Mouse (Mus musculus) embryonic facial prominence, embryonic 13.5 days (tissue): ENCODE results near the gene Ifna1. TPM values are rescaled to one million over a fixed set of nuclear protein-coding genes. Genes with fewer than 3 reads are reported as not detected.

Source experiments
- ATAC-seq: fragments of 200-750 bp; cut with Nextera tagmentation; 2 replicates; pipeline ENCODE4 v1.8.0; 2017; ENCODE audit warnings: low read depth; ENCODE audit not compliant: insufficient number of reproducible peaks, insufficient read depth, low FRiP score, low TSS enrichment
- H3K27ac ChIP-seq: fragments of 300-500 bp; sonication (generic); 2 replicates; pipeline ENCODE4 v1.5.1; 2015; ENCODE audit warnings: moderate library complexity, mild to moderate bottlenecking, inconsistent platforms
- H3K27me3 ChIP-seq: fragments of 300-500 bp; sonication (generic); 2 replicates; pipeline ENCODE4 v1.6.1; 2015; ENCODE audit warnings: mild to moderate bottlenecking, inconsistent platforms
- H3K36me3 ChIP-seq: fragments of 300-500 bp; sonication (generic); 2 replicates; pipeline ENCODE4 v1.6.1; 2015; ENCODE audit warnings: mild to moderate bottlenecking, inconsistent platforms
- H3K4me1 ChIP-seq: fragments of 300-500 bp; sonication (generic); 2 replicates; pipeline ENCODE4 v1.6.1; 2015; ENCODE audit warnings: inconsistent platforms
- H3K4me2 ChIP-seq: fragments of 300-500 bp; sonication (generic); 2 replicates; pipeline ENCODE4 v1.6.1; 2015; ENCODE audit warnings: moderate library complexity, mild to moderate bottlenecking, inconsistent platforms
- H3K4me3 ChIP-seq: fragments of 300-500 bp; sonication (generic); 2 replicates; pipeline ENCODE4 v1.5.1; 2015; ENCODE audit warnings: mild to moderate bottlenecking, inconsistent platforms
- H3K9ac ChIP-seq: fragments of 300-500 bp; sonication (generic); 2 replicates; pipeline ENCODE4 v1.6.1; 2015; ENCODE audit warnings: mild to moderate bottlenecking, inconsistent platforms
- H3K9me3 ChIP-seq: fragments of 300-500 bp; sonication (generic); 2 replicates; pipeline ENCODE4 v1.6.1; 2016; ENCODE audit warnings: inconsistent platforms
- WGBS: fragments of 180-500 bp; shearing (Covaris S2); methylation state at CpG from one replicate; pipeline ENCODE4 v1.1.7; 2015; ENCODE audit warnings: mixed read lengths; 5-methylcytosine and 5-hydroxymethylcytosine counted together
- polyA plus RNA-seq: library from polyadenylated mRNA; unstranded; fragments of >200 nt; fragmentation: Nextera tagmentation; extraction: Ambion mirVana; gene quantifications from 2 replicates; pipeline ENCODE4 v1.2.1, GENCODE M21; 2015

Gene Ifna1
- polyA plus RNA-seq, 1 experiment from 2014 or later, result not detected

GRCm38 (mm10) chr4:88841438-88841911 lies 8.4 kb upstream of the Ifna1 start, which contains the start of gene Ifna4:
TSS of gene Ifna4 (plus strand) at chr4:88841861.
- WGBS, result 34% methylated on average over 2 of the region's 2 CpGs
- Histone ChIP-seq H3K27me3 (no peaks in the 10 kb centered on the region), H3K27ac (no peak within 1 kb of the TSS), H3K9ac (no peak within 1 kb of the TSS), H3K36me3 (no peaks in the 10 kb centered on the region), H3K9me3 (no peaks in the 10 kb centered on the region), H3K4me3 (no peak within 1 kb of the TSS), H3K4me2 (no peak within 1 kb of the TSS), H3K4me1 (no peaks in the 10 kb centered on the region)
- no peak for ATAC-seq

- Histone ChIP-seq H3K9me3 (no peaks in the 10 kb centered on the region), H3K4me1 (no peaks in the 10 kb centered on the region), H3K9ac (no peak overlapping the region), H3K4me3 (no peak overlapping the region), H3K27ac (no peak overlapping the region), H3K36me3 (no peaks in the 10 kb centered on the region), H3K27me3 (no peaks in the 10 kb centered on the region), H3K4me2 (no peak overlapping the region)
- 30% methylated on average over 2 of the region's 2 CpGs for WGBS
- ATAC-seq, result no peak
These were observed 4.6 kb upstream of the Ifna1 start for GRCm38 (mm10) chr4:88845334-88845733.

GRCm38 (mm10) chr4:88851026-88851763 lies 1.3 kb downstream of the Ifna1 start:
- no peaks in the 10 kb centered on the region for H3K9me3 ChIP-seq
- no peaks in the 10 kb centered on the region for H3K36me3 ChIP-seq
- WGBS, result 68% methylated on average over 4 of the region's 4 CpGs
- H3K4me2 ChIP-seq, result no peak overlapping the region
- no peak for ATAC-seq
- no peaks in the 10 kb centered on the region for H3K4me1 ChIP-seq
- no peak overlapping the region for H3K4me3 ChIP-seq
- H3K27ac ChIP-seq, result no peak overlapping the region
- H3K27me3 ChIP-seq, result no peaks in the 10 kb centered on the region
- H3K9ac ChIP-seq, result no peak overlapping the region

- no peak overlapping the region for H3K4me3 ChIP-seq
- no peak overlapping the region for H3K27ac ChIP-seq
- no peak overlapping the region for H3K4me2 ChIP-seq
- H3K9ac ChIP-seq, result no peak overlapping the region
- no peaks in the 10 kb centered on the region for H3K9me3 ChIP-seq
- H3K4me1 ChIP-seq, result peaks cover 5% of the 10 kb centered on the region; the same call in 1 of the 2 replicates
- H3K36me3 ChIP-seq, result no peaks in the 10 kb centered on the region
- H3K27me3 ChIP-seq, result peaks cover 11% of the 10 kb centered on the region
- ATAC-seq, result no peak
These were observed 9.3 kb downstream of the Ifna1 start for GRCm38 (mm10) chr4:88859214-88859613.

GRCm38 (mm10) chr4:88863309-88863708 lies 13.4 kb downstream of the Ifna1 start:
- H3K27ac ChIP-seq, result no peak overlapping the region

GRCm38 (mm10) chr4:88864599-88864998 lies 14.7 kb downstream of the Ifna1 start:
- 62% methylated on average over 9 of the region's 9 CpGs for WGBS
- Histone ChIP-seq H3K9me3 (no peaks in the 10 kb centered on the region), H3K4me3 (no peak overlapping the region), H3K27ac (no peak overlapping the region), H3K9ac (no peak overlapping the region), H3K4me2 (no peak overlapping the region), H3K27me3 (peaks cover 34% of the 10 kb centered on the region), H3K36me3 (no peaks in the 10 kb centered on the region), H3K4me1 (peaks cover 7% of the 10 kb centered on the region; the same call in 1 of the 2 replicates)
- no peak for ATAC-seq

More at GRCm38 (mm10) chr4:88863309-88863708, 13.4 kb downstream of the Ifna1 start:
- H3K4me2 ChIP-seq, result no peak overlapping the region
- H3K9ac ChIP-seq, result no peak overlapping the region
- 3% methylated on average over 7 of the region's 7 CpGs for WGBS
- no peak for ATAC-seq
- H3K4me3 ChIP-seq, result no peak overlapping the region
- H3K36me3 ChIP-seq, result no peaks in the 10 kb centered on the region
- peaks cover 7% of the 10 kb centered on the region; the same call in 1 of the 2 replicates for H3K4me1 ChIP-seq
- H3K27me3 ChIP-seq, result peaks cover 31% of the 10 kb centered on the region
- no peaks in the 10 kb centered on the region for H3K9me3 ChIP-seq

GRCm38 (mm10) chr4:88865011-88865569 lies 15.2 kb downstream of the Ifna1 start:
- 34% methylated on average over 6 of the region's 6 CpGs for WGBS
- H3K4me2 ChIP-seq, result no peak overlapping the region
- H3K9me3 ChIP-seq, result no peaks in the 10 kb centered on the region
- peaks cover 34% of the 10 kb centered on the region for H3K27me3 ChIP-seq
- peaks cover 7% of the 10 kb centered on the region; the same call in 1 of the 2 replicates for H3K4me1 ChIP-seq
- H3K9ac ChIP-seq, result no peak overlapping the region
- no peak for ATAC-seq
- no peaks in the 10 kb centered on the region for H3K36me3 ChIP-seq
- H3K27ac ChIP-seq, result no peak overlapping the region
- no peak overlapping the region for H3K4me3 ChIP-seq

- Histone ChIP-seq H3K27ac (no peak overlapping the region), H3K9ac (0 out of 2 replicates have a peak overlapping the region, but pooled peaks have one; percentile 67), H3K9me3 (no peaks in the 10 kb centered on the region), H3K4me1 (peaks cover 7% of the 10 kb centered on the region; the same call in 1 of the 2 replicates), H3K4me2 (peak overlapping the region; percentile 95), H3K36me3 (no peaks in the 10 kb centered on the region), H3K27me3 (peaks cover 32% of the 10 kb centered on the region), H3K4me3 (peak overlapping the region; percentile 56)
- WGBS, result 0% methylated on average over 8 of the region's 8 CpGs
- ATAC-seq, result no peak
These were observed 17.6 kb downstream of the Ifna1 start for GRCm38 (mm10) chr4:88867366-88867925.

- Histone ChIP-seq H3K4me3 (peak overlapping the region; percentile 56), H3K4me2 (peak overlapping the region; percentile 95), H3K9me3 (no peaks in the 10 kb centered on the region), H3K4me1 (peaks cover 5% of the 10 kb centered on the region; the same call in 1 of the 2 replicates), H3K9ac (peak overlapping the region; percentile 67), H3K36me3 (no peaks in the 10 kb centered on the region), H3K27ac (no peak overlapping the region), H3K27me3 (peaks cover 25% of the 10 kb centered on the region)
- no peak for ATAC-seq
- WGBS, result 6% methylated on average over 30 of the region's 31 CpGs
These were observed 18.3 kb downstream of the Ifna1 start for GRCm38 (mm10) chr4:88867926-88868911.

- H3K4me1 ChIP-seq, result peaks cover 3% of the 10 kb centered on the region; the same call in 1 of the 2 replicates
- peaks cover 3% of the 10 kb centered on the region; the same call in 1 of the 2 replicates for H3K27me3 ChIP-seq
- no peaks in the 10 kb centered on the region for H3K36me3 ChIP-seq
- WGBS, result 2% methylated on average over 2 of the region's 2 CpGs
- H3K9me3 ChIP-seq, result no peaks in the 10 kb centered on the region
- ATAC-seq, result no peak
- no peak overlapping the region for H3K4me2 ChIP-seq
- no peak overlapping the region for H3K4me3 ChIP-seq
- H3K9ac ChIP-seq, result no peak overlapping the region
- no peak overlapping the region for H3K27ac ChIP-seq
These were observed 22.8 kb downstream of the Ifna1 start for GRCm38 (mm10) chr4:88872691-88873090.
